Mouse (Mus musculus) neural tube, embryonic 10.5 days (tissue): ENCODE measurements around the gene Umad1.

Experiments
- DNase-seq: peaks from one replicate; pipeline ENCODE4 v3.0.0-alpha.2; 2017; ENCODE audit warnings: low spot score; ENCODE audit errors: extremely low spot score

The Umad1 gene

DNA sequence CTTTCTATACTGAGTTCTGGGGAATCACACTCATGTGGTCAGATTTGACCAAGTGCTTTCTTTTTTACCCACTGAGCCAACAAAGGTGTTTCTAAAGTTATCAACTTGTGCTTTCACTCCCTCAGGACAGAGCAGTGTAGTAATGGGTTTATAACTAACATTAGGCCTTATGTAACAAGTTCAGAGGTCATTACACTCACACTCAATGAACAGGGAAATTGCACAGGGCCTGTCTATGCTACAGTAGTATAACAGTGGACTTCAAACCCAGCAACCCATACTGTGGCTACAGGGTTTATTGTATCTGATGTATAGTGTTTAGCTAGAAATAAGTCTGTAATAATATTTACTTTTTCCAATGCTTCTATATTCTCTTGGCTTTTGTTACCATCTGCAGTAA is 247.5 kb downstream of the Umad1 start:
- DNase-seq = no peak
